Mouse (Mus musculus): ENCODE measurements at regions not wholly inside any gene's neighbourhood (a gene's known extent, or its start where the extent isn't known, plus 50 kb on each side); places are given as distances from the start of the nearest gene placed in this dataset.

GRCm38 (mm10) chr11:6785471-6785870 is 52.0 kb downstream of the Gm11983 start:
- no peak for DNase-seq

- no peak for DNase-seq
These were observed 54.6 kb downstream of the Gm11983 start for GRCm38 (mm10) chr11:6782826-6783225.

- no peak for DNase-seq
These were observed 57.7 kb downstream of the Gm11983 start for GRCm38 (mm10) chr11:6779752-6780151.

GRCm38 (mm10) chr11:6778596-6779360 is 58.7 kb downstream of the Gm11983 start:
- no peak for DNase-seq

GRCm38 (mm10) chr11:6777566-6777965 is 59.9 kb downstream of the Gm11983 start:
- DNase-seq = no peak

GRCm38 (mm10) chr11:6774656-6775055 is 62.8 kb downstream of the Gm11983 start:
- no peak for DNase-seq

GRCm38 (mm10) chr11:6773951-6774350 is 63.5 kb downstream of the Gm11983 start:
- DNase-seq = no peak

- DNase-seq = no peak
These were observed 64.1 kb downstream of the Gm11983 start for GRCm38 (mm10) chr11:6773364-6773763.

GRCm38 (mm10) chr11:6769437-6769765 is 68.1 kb downstream of the Gm11983 start:
- DNase-seq = no peak

- DNase-seq = peak; percentile 71
These were observed 68.6 kb downstream of the Gm11983 start for GRCm38 (mm10) chr11:6768599-6769436.

GRCm38 (mm10) chr11:6766725-6767124 is 70.7 kb downstream of the Gm11983 start:
- DNase-seq = peak; percentile 14

- DNase-seq = no peak
These were observed 72.0 kb downstream of the Gm11983 start for GRCm38 (mm10) chr11:6765333-6765957.

- DNase-seq = no peak
These were observed 73.3 kb downstream of the Gm11983 start for GRCm38 (mm10) chr11:6764186-6764585.

- no peak for DNase-seq
These were observed 74.5 kb downstream of the Gm11983 start for GRCm38 (mm10) chr11:6763001-6763400.

GRCm38 (mm10) chr11:6761876-6762628 is 75.4 kb downstream of the Gm11983 start:
- no peak for DNase-seq

GRCm38 (mm10) chr11:6759578-6759977 is 77.9 kb downstream of the Gm11983 start:
- no peak for DNase-seq

- DNase-seq = no peak
These were observed 81.1 kb downstream of the Ramp3 start for GRCm38 (mm10) chr11:6739439-6739838.

- no peak for DNase-seq
These were observed 80.3 kb downstream of the Ramp3 start for GRCm38 (mm10) chr11:6738581-6738980.

GRCm38 (mm10) chr11:6738163-6738562 is 79.8 kb downstream of the Ramp3 start:
- no peak for DNase-seq

GRCm38 (mm10) chr11:6734746-6735430 is 76.6 kb downstream of the Ramp3 start:
- no peak for DNase-seq

GRCm38 (mm10) chr11:6731505-6731904 is 73.2 kb downstream of the Ramp3 start:
- DNase-seq = no peak
